Mouse (Mus musculus) inflammation-experienced regulatory T-cells, adult 6 months (primary cell): Measurements from ENCODE around the gene Dab1. TPM values are rescaled to one million over a fixed set of nuclear protein-coding genes. Genes with fewer than 3 reads are reported as not detected.

ENCODE experiments used
- ATAC-seq: one replicate; pipeline ENCODE4 v1.8.0; 2017
- polyA plus RNA-seq, 3 experiments: library from polyadenylated mRNA; unstranded; fragments of 100-300 nt; shearing (Covaris generic); gene quantifications; one replicate each; pipeline ENCODE4 v1.2.1; 2017

Dab1 gene
- polyA plus RNA-seq, 3 experiments from 2014 or later, result not detected

GRCm38 (mm10) chr4:104625316-104625715 lies 1006.2 kb downstream of the Dab1 start:
- no peak for ATAC-seq

GRCm38 (mm10) chr4:104628708-104629107 lies 1009.5 kb downstream of the Dab1 start:
- no peak for ATAC-seq

- ATAC-seq, result no peak
Observed at GRCm38 (mm10) chr4:104637016-104637415, 1017.9 kb downstream of the Dab1 start.

- ATAC-seq, result no peak
Observed at GRCm38 (mm10) chr4:104640617-104641016, 1021.5 kb downstream of the Dab1 start.

GRCm38 (mm10) chr4:104642761-104643469 lies 1023.8 kb downstream of the Dab1 start:
- no peak for ATAC-seq

GRCm38 (mm10) chr4:104643534-104644356 lies 1024.6 kb downstream of the Dab1 start:
- no peak for ATAC-seq

GRCm38 (mm10) chr4:104644357-104644630 lies 1025.1 kb downstream of the Dab1 start:
- no peak for ATAC-seq

- ATAC-seq, result no peak
Observed at GRCm38 (mm10) chr4:104644862-104645261, 1025.7 kb downstream of the Dab1 start.

- ATAC-seq, result no peak
Observed at GRCm38 (mm10) chr4:104651761-104652160, 1032.6 kb downstream of the Dab1 start.

- ATAC-seq, result no peak
Observed at GRCm38 (mm10) chr4:104656728-104657127, 1037.6 kb downstream of the Dab1 start.

- no peak for ATAC-seq
Observed at GRCm38 (mm10) chr4:104662841-104663614, 1043.9 kb downstream of the Dab1 start.

- no peak for ATAC-seq
Observed at GRCm38 (mm10) chr4:104665553-104665952, 1046.4 kb downstream of the Dab1 start.

GRCm38 (mm10) chr4:104666831-104667551 lies 1047.8 kb downstream of the Dab1 start:
- no peak for ATAC-seq

- no peak for ATAC-seq
Observed at GRCm38 (mm10) chr4:104668061-104668460, 1048.9 kb downstream of the Dab1 start.

GRCm38 (mm10) chr4:104669406-104669805 lies 1050.2 kb downstream of the Dab1 start:
- no peak for ATAC-seq

GRCm38 (mm10) chr4:104670741-104671140 lies 1051.6 kb downstream of the Dab1 start:
- no peak for ATAC-seq

- no peak for ATAC-seq
Observed at GRCm38 (mm10) chr4:104673317-104673716, 1054.2 kb downstream of the Dab1 start.

- ATAC-seq, result no peak
Observed at GRCm38 (mm10) chr4:104674706-104675105, 1055.5 kb downstream of the Dab1 start.

GRCm38 (mm10) chr4:104678234-104678633 lies 1059.1 kb downstream of the Dab1 start:
- no peak for ATAC-seq

- no peak for ATAC-seq
Observed at GRCm38 (mm10) chr4:104680475-104680874, 1061.3 kb downstream of the Dab1 start.

GRCm38 (mm10) chr4:104686137-104686809 lies 1067.1 kb downstream of the Dab1 start:
- no peak for ATAC-seq

- ATAC-seq, result no peak
Observed at GRCm38 (mm10) chr4:104689047-104689446, 1069.9 kb downstream of the Dab1 start.
